Mouse (Mus musculus) hindbrain, embryonic 14.5 days (tissue): Measurements from ENCODE around the gene Dlg1. TPM values are rescaled to one million over a fixed set of nuclear protein-coding genes. Genes with fewer than 3 reads are reported as not detected.

Experiments used
- ATAC-seq: fragments of 200-750 bp; cut with Nextera tagmentation; 2 replicates; pipeline ENCODE4 v1.8.0; 2017; ENCODE audit warnings: moderate number of reproducible peaks, mild to moderate bottlenecking, moderate TSS enrichment, moderate library complexity; ENCODE audit not compliant: low FRiP score
- DNase-seq: peaks from one replicate; pipeline ENCODE4 v3.0.0-alpha.2; 2015; ENCODE audit warnings: low spot score
- H3K27ac ChIP-seq: fragments of 300-500 bp; sonication (generic); 2 replicates; pipeline ENCODE4 v1.5.1; 2014; ENCODE audit warnings: mild to moderate bottlenecking, moderate library complexity
- H3K27me3 ChIP-seq: fragments of 300-500 bp; sonication (generic); 2 replicates; pipeline ENCODE4 v1.6.1; 2014; ENCODE audit warnings: mild to moderate bottlenecking, low read length, mixed read lengths; ENCODE audit not compliant: control insufficient read depth, insufficient read depth
- H3K36me3 ChIP-seq: fragments of 300-500 bp; sonication (generic); replicated peaks from 2 replicates; pipeline ENCODE4 v1.6.1; 2014; ENCODE audit not compliant: control insufficient read depth, insufficient read depth
- H3K4me1 ChIP-seq: fragments of 300-500 bp; sonication (generic); replicated peaks from 2 replicates; pipeline ENCODE4 v1.6.1; 2014; ENCODE audit warnings: antibody characterized with exemption, low read length, mixed read lengths; ENCODE audit not compliant: control insufficient read depth, insufficient read depth
- H3K4me2 ChIP-seq: fragments of 300-500 bp; sonication (generic); replicated peaks from 2 replicates; pipeline ENCODE4 v1.6.1; 2014; ENCODE audit warnings: mild to moderate bottlenecking, moderate library complexity
- H3K4me3 ChIP-seq: fragments of 300-500 bp; sonication (generic); replicated peaks from 2 replicates; pipeline ENCODE4 v1.5.1; 2014; ENCODE audit warnings: mild to moderate bottlenecking, low read length
- H3K9ac ChIP-seq: fragments of 300-500 bp; sonication (generic); 2 replicates; pipeline ENCODE4 v1.6.1; 2014
- H3K9me3 ChIP-seq: fragments of 300-500 bp; sonication (generic); 2 replicates; pipeline ENCODE4 v1.6.1; 2016; ENCODE audit warnings: low read length; ENCODE audit not compliant: control insufficient read depth
- WGBS: fragments of 180-500 bp; shearing (Covaris S2); extraction: QIAGEN DNeasy Blood & Tissue Kit; methylation state at CpG from one replicate; pipeline ENCODE4 v1.1.7; 2014; 5-methylcytosine and 5-hydroxymethylcytosine counted together
- polyA plus RNA-seq: library from polyadenylated mRNA; unstranded; fragments of >200 nt; fragmentation: Nextera tagmentation; extraction: Ambion mirVana; gene quantifications from 2 replicates; pipeline ENCODE4 v1.2.1, GENCODE M21; 2014

The Dlg1 gene
- polyA plus RNA-seq, 1 experiment from 2014 or later = 14.4 TPM

GRCm38 (mm10) chr16:31910281-31910847, 247.1 kb downstream of the Dlg1 start:
- H3K9ac ChIP-seq = no peak overlapping the region
- H3K4me2 ChIP-seq = no peak overlapping the region
- no peak overlapping the region for H3K4me3 ChIP-seq
- ATAC-seq = no peak
- H3K9me3 ChIP-seq = no peaks in the 10 kb centered on the region
- H3K27ac ChIP-seq = no peak overlapping the region
- peaks cover 10% of the 10 kb centered on the region for H3K4me1 ChIP-seq
- no peaks in the 10 kb centered on the region for H3K36me3 ChIP-seq
- H3K27me3 ChIP-seq = no peaks in the 10 kb centered on the region
- no peak for DNase-seq
- 77% methylated on average over 10 of the region's 10 CpGs for WGBS

- no peak overlapping the region for H3K4me3 ChIP-seq
- H3K27me3 ChIP-seq = no peaks in the 10 kb centered on the region
- H3K9ac ChIP-seq = no peak overlapping the region
- no peak overlapping the region for H3K4me2 ChIP-seq
- H3K36me3 ChIP-seq = no peaks in the 10 kb centered on the region
- WGBS = 71% methylated on average over 11 of the region's 11 CpGs
- H3K9me3 ChIP-seq = no peaks in the 10 kb centered on the region
- DNase-seq (no peak), ATAC-seq (no peak)
- H3K27ac ChIP-seq = no peak overlapping the region
- H3K4me1 ChIP-seq = no peaks in the 10 kb centered on the region
These were observed 254.5 kb downstream of the Dlg1 start for GRCm38 (mm10) chr16:31917776-31918175.

GRCm38 (mm10) chr16:31918248-31918724, 255.0 kb downstream of the Dlg1 start:
- WGBS = 3% methylated on average over 14 of the region's 14 CpGs
- no peaks in the 10 kb centered on the region for H3K36me3 ChIP-seq
- peak overlapping the region; percentile 44 for H3K9ac ChIP-seq

GRCm38 (mm10) chr16:31924368-31924767, 261.1 kb downstream of the Dlg1 start:
- Histone ChIP-seq H3K36me3 (no peaks in the 10 kb centered on the region), H3K27me3 (no peaks in the 10 kb centered on the region), H3K4me2 (no peak overlapping the region), H3K27ac (no peak overlapping the region), H3K4me3 (no peak overlapping the region), H3K4me1 (no peaks in the 10 kb centered on the region), H3K9me3 (no peaks in the 10 kb centered on the region), H3K9ac (no peak overlapping the region)
- ATAC-seq (no peak), DNase-seq (no peak)
- 91% methylated on average over 6 of the region's 6 CpGs for WGBS

More at GRCm38 (mm10) chr16:31918248-31918724, 255.0 kb downstream of the Dlg1 start:
- no peak overlapping the region for H3K4me3 ChIP-seq
- H3K27me3 ChIP-seq = no peaks in the 10 kb centered on the region
- H3K4me1 ChIP-seq = no peaks in the 10 kb centered on the region
- ATAC-seq (peak; percentile 48; the same call in 1 of the 2 replicates), DNase-seq (peak; percentile 96)
- H3K9me3 ChIP-seq = no peaks in the 10 kb centered on the region
- H3K27ac ChIP-seq = no peak overlapping the region
- peak overlapping the region; percentile 30; the same call in 1 of the 2 replicates for H3K4me2 ChIP-seq

Other genes with a start within 250 kb of the Dlg1 start
- 92.7 and 118 TPM in 2 replicates for gene Bdh1, start 241.2 kb upstream of the Dlg1 start, polyA plus RNA-seq
- gene Meltf, start 215.4 kb downstream of the Dlg1 start, polyA plus RNA-seq = 0.17 and 0.22 TPM in 2 replicates